Mouse (Mus musculus) heart, postnatal 0 days (tissue): Measurements from ENCODE around the gene Pde2a. TPM values are rescaled to one million over a fixed set of nuclear protein-coding genes. Genes with fewer than 3 reads are reported as not detected.
A peak's percentile ranks its signal among the peaks of the same experiment; 100 is the strongest.

ENCODE experiments used
- ATAC-seq: fragments of 200-750 bp; cut with Nextera tagmentation; 2 replicates; pipeline ENCODE4 v1.8.0; 2017; ENCODE audit warnings: low read depth, moderate number of reproducible peaks, moderate library complexity; ENCODE audit not compliant: insufficient read depth
- DNase-seq: peaks from one replicate; pipeline ENCODE4 v3.0.0-alpha.2; 2016; ENCODE audit warnings: low spot score
- H3K27ac ChIP-seq: fragments of 300-500 bp; sonication (generic); 2 replicates; pipeline ENCODE4 v1.5.1; 2014; ENCODE audit warnings: low read depth, mild to moderate bottlenecking
- H3K27me3 ChIP-seq: fragments of 300-500 bp; sonication (generic); 2 replicates; pipeline ENCODE4 v1.6.1; 2014; ENCODE audit warnings: low read length, mixed read lengths; ENCODE audit not compliant: control insufficient read depth, insufficient read depth
- H3K36me3 ChIP-seq: fragments of 300-500 bp; sonication (generic); replicated peaks from 2 replicates; pipeline ENCODE4 v1.6.1; 2014; ENCODE audit warnings: low read length, mixed read lengths; ENCODE audit not compliant: control insufficient read depth, insufficient read depth
- H3K4me1 ChIP-seq: fragments of 300-500 bp; sonication (generic); 2 replicates; pipeline ENCODE4 v1.6.1; 2014; ENCODE audit warnings: antibody characterized with exemption; ENCODE audit not compliant: control insufficient read depth, insufficient read depth
- H3K4me2 ChIP-seq: fragments of 300-500 bp; sonication (generic); 2 replicates; pipeline ENCODE4 v1.6.1; 2014; ENCODE audit warnings: low read depth, mild to moderate bottlenecking, low read length, moderate library complexity
- H3K4me3 ChIP-seq: fragments of 300-500 bp; sonication (generic); 2 replicates; pipeline ENCODE4 v1.5.1; 2014; ENCODE audit warnings: low read depth, low read length
- H3K9ac ChIP-seq: fragments of 300-500 bp; sonication (generic); replicated peaks from 2 replicates; pipeline ENCODE4 v1.6.1; 2014; ENCODE audit warnings: low read depth, low read length, mixed read lengths
- H3K9me3 ChIP-seq: fragments of 300-500 bp; sonication (generic); replicated peaks from 2 replicates; pipeline ENCODE4 v1.6.1; 2016; ENCODE audit warnings: low read length; ENCODE audit not compliant: control insufficient read depth
- CTCF ChIP-seq: IDR thresholded peaks from 2 replicates; pipeline ENCODE4 v1.5.1; 2016; ENCODE audit warnings: antibody characterized with exemption, control low read depth, low read depth
- EP300 ChIP-seq: IDR thresholded peaks from 2 replicates; pipeline ENCODE4 v1.6.1; 2016; ENCODE audit warnings: antibody characterized with exemption, low read depth
- WGBS: fragments of 180-500 bp; shearing (Covaris S2); extraction: QIAGEN DNeasy Blood & Tissue Kit; methylation state at CpG from one replicate; pipeline ENCODE4 v1.1.7; 2014; 5-methylcytosine and 5-hydroxymethylcytosine counted together
- polyA plus RNA-seq: library from polyadenylated mRNA; unstranded; fragments of >200 nt; fragmentation: Nextera tagmentation; extraction: Ambion mirVana; gene quantifications from 2 replicates; pipeline ENCODE4 v1.2.1, GENCODE M21; 2015
- total RNA-seq: library from RNA; depleted of rRNA; stranded (reverse); fragments of >200 nt; gene quantifications from 2 replicates; pipeline ENCODE4 v1.2.3, GENCODE M21; 2014; ENCODE audit warnings: low replicate concordance

Pde2a gene
- total and polyA plus RNA-seq, 2 experiments from 2014 or later: 4.7 to 19.3 TPM

- no peaks in the 10 kb centered on the region for H3K27me3 ChIP-seq
- ATAC-seq: 0 out of 2 replicates have a peak, but pooled peaks have one; percentile 27
- 48% methylated on average over 4 of the region's 4 CpGs for WGBS
Observed at GRCm38 (mm10) chr7:101490952-101491351, 69.5 kb downstream of the Pde2a start.

GRCm38 (mm10) chr7:101498385-101498784, 76.9 kb downstream of the Pde2a start:
- no peak overlapping the region for H3K9ac ChIP-seq
- H3K27me3 ChIP-seq: peaks cover 32% of the 10 kb centered on the region; the same call in 1 of the 2 replicates
- no peak for DNase-seq
- no peak overlapping the region for H3K4me2 ChIP-seq
- WGBS: 81% methylated on average over 3 of the region's 3 CpGs
- H3K36me3 ChIP-seq: no peaks in the 10 kb centered on the region
- no peaks in the 10 kb centered on the region; the same call in 1 of the 2 replicates for H3K4me1 ChIP-seq
- H3K9me3 ChIP-seq: no peaks in the 10 kb centered on the region
- no peak for ATAC-seq
- no peak overlapping the region; the same call in 1 of the 2 replicates for H3K27ac ChIP-seq
- TF ChIP-seq EP300: no peak
- TF ChIP-seq CTCF: no peak
- H3K4me3 ChIP-seq: no peak overlapping the region

More at GRCm38 (mm10) chr7:101490952-101491351, 69.5 kb downstream of the Pde2a start:
- H3K9me3 ChIP-seq: no peaks in the 10 kb centered on the region
- no peaks in the 10 kb centered on the region for H3K36me3 ChIP-seq
- TF ChIP-seq EP300 (no peak), CTCF (no peak)
- H3K27ac ChIP-seq: no peak overlapping the region
- no peak for DNase-seq
- no peak overlapping the region for H3K4me3 ChIP-seq
- no peaks in the 10 kb centered on the region for H3K4me1 ChIP-seq
- no peak overlapping the region for H3K9ac ChIP-seq
- H3K4me2 ChIP-seq: no peak overlapping the region

- Histone ChIP-seq H3K9me3 (no peaks in the 10 kb centered on the region), H3K9ac (no peak overlapping the region), H3K4me2 (no peak overlapping the region), H3K4me3 (no peak overlapping the region), H3K27me3 (peaks cover 40% of the 10 kb centered on the region), H3K36me3 (no peaks in the 10 kb centered on the region), H3K27ac (no peak overlapping the region), H3K4me1 (no peaks in the 10 kb centered on the region; the same call in 1 of the 2 replicates)
- no peak for TF ChIP-seq CTCF
- no peak for TF ChIP-seq EP300
- 25% methylated on average over 10 of the region's 10 CpGs for WGBS
- ATAC-seq (no peak), DNase-seq (no peak)
Observed at GRCm38 (mm10) chr7:101499251-101499650, 77.8 kb downstream of the Pde2a start.

- no peak overlapping the region for H3K4me2 ChIP-seq
- peaks cover 44% of the 10 kb centered on the region for H3K27me3 ChIP-seq
- H3K27ac ChIP-seq: no peak overlapping the region
- H3K9me3 ChIP-seq: no peaks in the 10 kb centered on the region
- H3K36me3 ChIP-seq: no peaks in the 10 kb centered on the region
- ATAC-seq: no peak
- TF ChIP-seq EP300: no peak
- no peak for TF ChIP-seq CTCF
- H3K4me1 ChIP-seq: no peaks in the 10 kb centered on the region; the same call in 1 of the 2 replicates
- H3K9ac ChIP-seq: no peak overlapping the region
- H3K4me3 ChIP-seq: no peak overlapping the region
- WGBS: 66% methylated on average over 9 of the region's 9 CpGs
- no peak for DNase-seq
Observed at GRCm38 (mm10) chr7:101499701-101500100, 78.2 kb downstream of the Pde2a start.

GRCm38 (mm10) chr7:101501236-101501635, 79.7 kb downstream of the Pde2a start:
- TF ChIP-seq CTCF (no peak), EP300 (no peak)
- ATAC-seq (no peak), DNase-seq (no peak)
- Histone ChIP-seq H3K4me1 (no peaks in the 10 kb centered on the region; the same call in 1 of the 2 replicates), H3K27ac (no peak overlapping the region), H3K4me2 (no peak overlapping the region), H3K27me3 (peaks cover 58% of the 10 kb centered on the region), H3K9me3 (no peaks in the 10 kb centered on the region), H3K36me3 (no peaks in the 10 kb centered on the region), H3K4me3 (no peak overlapping the region), H3K9ac (no peak overlapping the region)
- 76% methylated on average over 6 of the region's 6 CpGs for WGBS

- no peak overlapping the region for H3K4me2 ChIP-seq
- DNase-seq: no peak
- WGBS: 71% methylated on average over 6 of the region's 6 CpGs
- no peak overlapping the region for H3K9ac ChIP-seq
- H3K27me3 ChIP-seq: peaks cover 58% of the 10 kb centered on the region
- TF ChIP-seq CTCF (peak; percentile 39), EP300 (no peak)
- H3K36me3 ChIP-seq: no peaks in the 10 kb centered on the region
- H3K4me1 ChIP-seq: no peaks in the 10 kb centered on the region; the same call in 1 of the 2 replicates
- no peak overlapping the region for H3K27ac ChIP-seq
- no peak for ATAC-seq
- no peak overlapping the region for H3K4me3 ChIP-seq
- H3K9me3 ChIP-seq: no peaks in the 10 kb centered on the region
Observed at GRCm38 (mm10) chr7:101501675-101502074, 80.2 kb downstream of the Pde2a start.
